Mouse (Mus musculus) liver, embryonic 13.5 days (tissue): ENCODE results near the gene Nectin1. TPM values are rescaled to one million over a fixed set of nuclear protein-coding genes. Genes with fewer than 3 reads are reported as not detected.

ENCODE experiments used
- ATAC-seq: fragments of 200-750 bp; cut with Nextera tagmentation; 2 replicates; pipeline ENCODE4 v1.8.0; 2017; ENCODE audit warnings: low read depth, mild to moderate bottlenecking, moderate number of reproducible peaks, moderate library complexity
- DNase-seq: peaks from one replicate; pipeline ENCODE4 v3.0.0; 2022
- H3K27ac ChIP-seq: fragments of 300-500 bp; sonication (generic); 2 replicates; pipeline ENCODE4 v1.5.1; 2015; ENCODE audit warnings: moderate library complexity, mild to moderate bottlenecking, inconsistent platforms
- H3K27me3 ChIP-seq: fragments of 300-500 bp; sonication (generic); 2 replicates; pipeline ENCODE4 v1.6.1; 2015; ENCODE audit warnings: mild to moderate bottlenecking, inconsistent platforms
- H3K36me3 ChIP-seq: fragments of 300-500 bp; sonication (generic); 2 replicates; pipeline ENCODE4 v1.6.1; 2015; ENCODE audit warnings: mild to moderate bottlenecking, inconsistent platforms
- H3K4me1 ChIP-seq: fragments of 300-500 bp; sonication (generic); replicated peaks from 2 replicates; pipeline ENCODE4 v1.6.1; 2015; ENCODE audit warnings: inconsistent platforms
- H3K4me2 ChIP-seq: fragments of 300-500 bp; sonication (generic); 2 replicates; pipeline ENCODE4 v1.6.1; 2015; ENCODE audit warnings: inconsistent platforms, mild to moderate bottlenecking, moderate library complexity
- H3K4me3 ChIP-seq: fragments of 300-500 bp; sonication (generic); replicated peaks from 2 replicates; pipeline ENCODE4 v1.5.1; 2015; ENCODE audit warnings: mild to moderate bottlenecking, inconsistent platforms
- H3K9ac ChIP-seq: fragments of 300-500 bp; sonication (generic); 2 replicates; pipeline ENCODE4 v1.6.1; 2015; ENCODE audit warnings: mild to moderate bottlenecking, inconsistent platforms
- H3K9me3 ChIP-seq: fragments of 300-500 bp; sonication (generic); replicated peaks from 2 replicates; pipeline ENCODE4 v1.6.1; 2016; ENCODE audit warnings: inconsistent platforms
- WGBS: fragments of 180-500 bp; shearing (Covaris S2); methylation state at CpG from one replicate; pipeline ENCODE4 v1.1.7; 2015; ENCODE audit not compliant: insufficient replicate concordance; 5-methylcytosine and 5-hydroxymethylcytosine counted together
- polyA plus RNA-seq: library from polyadenylated mRNA; unstranded; fragments of >200 nt; fragmentation: Nextera tagmentation; extraction: Ambion mirVana; gene quantifications from 2 replicates; pipeline ENCODE4 v1.2.1, GENCODE M21; 2015

The Nectin1 gene
- polyA plus RNA-seq, 1 experiment from 2014 or later: 1.3 TPM

- peaks cover 37% of the 10 kb centered on the region for H3K4me1 ChIP-seq
- WGBS: 56% methylated on average over 5 of the region's 5 CpGs
- peak overlapping the region; percentile 28; the same call in 1 of the 2 replicates for H3K4me2 ChIP-seq
- no peaks in the 10 kb centered on the region for H3K27me3 ChIP-seq
- H3K27ac ChIP-seq: peak overlapping the region; percentile 74
- DNase-seq: no peak
- H3K9me3 ChIP-seq: no peaks in the 10 kb centered on the region
- no peak overlapping the region for H3K9ac ChIP-seq
- peak; percentile 27; the same call in 1 of the 2 replicates for ATAC-seq
- no peaks in the 10 kb centered on the region for H3K36me3 ChIP-seq
- H3K4me3 ChIP-seq: no peak overlapping the region
These were observed 10.3 kb downstream of the Nectin1 start for GRCm38 (mm10) chr9:43754083-43754482.

GRCm38 (mm10) chr9:43754768-43755197 is 11.0 kb downstream of the Nectin1 start:
- H3K27ac ChIP-seq: no peak overlapping the region
- no peaks in the 10 kb centered on the region for H3K9me3 ChIP-seq
- H3K4me1 ChIP-seq: peaks cover 39% of the 10 kb centered on the region
- no peak overlapping the region for H3K4me3 ChIP-seq
- H3K27me3 ChIP-seq: no peaks in the 10 kb centered on the region
- no peak overlapping the region for H3K4me2 ChIP-seq
- no peak overlapping the region for H3K9ac ChIP-seq
- ATAC-seq (no peak), DNase-seq (no peak)
- 51% methylated on average over 9 of the region's 9 CpGs for WGBS
- no peaks in the 10 kb centered on the region for H3K36me3 ChIP-seq

GRCm38 (mm10) chr9:43755464-43755863 is 11.7 kb downstream of the Nectin1 start:
- no peaks in the 10 kb centered on the region for H3K27me3 ChIP-seq
- H3K4me3 ChIP-seq: no peak overlapping the region
- no peak overlapping the region for H3K4me2 ChIP-seq
- 0 out of 2 replicates have a peak overlapping the region, but pooled peaks have one; percentile 19 for H3K27ac ChIP-seq
- ATAC-seq (no peak), DNase-seq (no peak)
- no peak overlapping the region for H3K9ac ChIP-seq
- WGBS: 26% methylated on average over 4 of the region's 4 CpGs
- H3K36me3 ChIP-seq: no peaks in the 10 kb centered on the region
- no peaks in the 10 kb centered on the region for H3K9me3 ChIP-seq
- peaks cover 39% of the 10 kb centered on the region for H3K4me1 ChIP-seq

- no peaks in the 10 kb centered on the region for H3K27me3 ChIP-seq
- H3K4me1 ChIP-seq: peaks cover 39% of the 10 kb centered on the region
- H3K36me3 ChIP-seq: no peaks in the 10 kb centered on the region
- H3K9ac ChIP-seq: no peak overlapping the region
- 74% methylated on average over 2 of the region's 2 CpGs for WGBS
- H3K4me3 ChIP-seq: no peak overlapping the region
- DNase-seq: no peak
- no peaks in the 10 kb centered on the region for H3K9me3 ChIP-seq
- 0 out of 2 replicates have a peak overlapping the region, but pooled peaks have one; percentile 19 for H3K27ac ChIP-seq
- H3K4me2 ChIP-seq: no peak overlapping the region
- ATAC-seq: no peak
These were observed 12.1 kb downstream of the Nectin1 start for GRCm38 (mm10) chr9:43755928-43756327.

GRCm38 (mm10) chr9:43757225-43757624 is 13.4 kb downstream of the Nectin1 start:
- no peak overlapping the region for H3K4me3 ChIP-seq
- H3K9ac ChIP-seq: no peak overlapping the region
- peak overlapping the region; percentile 19 for H3K4me2 ChIP-seq
- peaks cover 39% of the 10 kb centered on the region for H3K4me1 ChIP-seq
- DNase-seq (no peak), ATAC-seq (0 out of 2 replicates have a peak, but pooled peaks have one; percentile 4)
- H3K27ac ChIP-seq: peak overlapping the region; percentile 72
- WGBS: 64% methylated on average over 10 of the region's 10 CpGs
- no peaks in the 10 kb centered on the region for H3K36me3 ChIP-seq
- no peaks in the 10 kb centered on the region for H3K27me3 ChIP-seq
- no peaks in the 10 kb centered on the region for H3K9me3 ChIP-seq

GRCm38 (mm10) chr9:43757972-43758965 is 14.5 kb downstream of the Nectin1 start:
- Histone ChIP-seq H3K9ac (no peak overlapping the region), H3K27ac (peak overlapping the region; percentile 87)
- ATAC-seq: peak; percentile 49

GRCm38 (mm10) chr9:43760078-43760477 is 16.3 kb downstream of the Nectin1 start:
- Histone ChIP-seq H3K9ac (no peak overlapping the region), H3K27me3 (no peaks in the 10 kb centered on the region), H3K27ac (no peak overlapping the region), H3K4me3 (no peak overlapping the region), H3K4me2 (no peak overlapping the region), H3K4me1 (peaks cover 29% of the 10 kb centered on the region), H3K9me3 (no peaks in the 10 kb centered on the region), H3K36me3 (no peaks in the 10 kb centered on the region)
- DNase-seq (no peak), ATAC-seq (no peak)
- 72% methylated on average over 12 of the region's 12 CpGs for WGBS

More at GRCm38 (mm10) chr9:43757972-43758965, 14.5 kb downstream of the Nectin1 start:
- H3K4me3 ChIP-seq: no peak overlapping the region
- no peaks in the 10 kb centered on the region for H3K36me3 ChIP-seq
- H3K9me3 ChIP-seq: no peaks in the 10 kb centered on the region
- WGBS: 44% methylated on average over 5 of the region's 5 CpGs
- no peak for DNase-seq
- 0 out of 2 replicates have a peak overlapping the region, but pooled peaks have one; percentile 19 for H3K4me2 ChIP-seq
- H3K4me1 ChIP-seq: peaks cover 39% of the 10 kb centered on the region
- H3K27me3 ChIP-seq: no peaks in the 10 kb centered on the region

- peak overlapping the region; percentile 16; the same call in 1 of the 2 replicates for H3K27ac ChIP-seq
- no peak overlapping the region for H3K4me2 ChIP-seq
- H3K36me3 ChIP-seq: no peaks in the 10 kb centered on the region
- H3K9me3 ChIP-seq: no peaks in the 10 kb centered on the region
- H3K27me3 ChIP-seq: no peaks in the 10 kb centered on the region
- H3K4me1 ChIP-seq: peaks cover 17% of the 10 kb centered on the region
- DNase-seq (no peak), ATAC-seq (no peak)
- no peak overlapping the region for H3K9ac ChIP-seq
- WGBS: 56% methylated on average over 5 of the region's 5 CpGs
- no peak overlapping the region for H3K4me3 ChIP-seq
These were observed 17.5 kb downstream of the Nectin1 start for GRCm38 (mm10) chr9:43761181-43761820.

GRCm38 (mm10) chr9:43761941-43762340 is 18.2 kb downstream of the Nectin1 start:
- WGBS: 46% methylated on average over 3 of the region's 3 CpGs
- H3K27me3 ChIP-seq: no peaks in the 10 kb centered on the region
- no peaks in the 10 kb centered on the region for H3K9me3 ChIP-seq
- no peak overlapping the region for H3K27ac ChIP-seq
- H3K4me2 ChIP-seq: no peak overlapping the region
- H3K4me1 ChIP-seq: peaks cover 17% of the 10 kb centered on the region
- H3K4me3 ChIP-seq: no peak overlapping the region
- no peaks in the 10 kb centered on the region for H3K36me3 ChIP-seq
- no peak for ATAC-seq
- H3K9ac ChIP-seq: no peak overlapping the region
- DNase-seq: no peak

GRCm38 (mm10) chr9:43765419-43766179 is 21.8 kb downstream of the Nectin1 start:
- WGBS: 70% methylated on average over 14 of the region's 14 CpGs
- Histone ChIP-seq H3K4me2 (no peak overlapping the region), H3K27me3 (no peaks in the 10 kb centered on the region), H3K36me3 (no peaks in the 10 kb centered on the region), H3K9ac (no peak overlapping the region), H3K9me3 (no peaks in the 10 kb centered on the region), H3K27ac (no peak overlapping the region), H3K4me1 (no peaks in the 10 kb centered on the region; the same call in 1 of the 2 replicates), H3K4me3 (no peak overlapping the region)
- ATAC-seq (no peak), DNase-seq (no peak)

- H3K4me2 ChIP-seq: no peak overlapping the region
- ATAC-seq (no peak), DNase-seq (no peak)
- 38% methylated on average over 4 of the region's 4 CpGs for WGBS
- no peaks in the 10 kb centered on the region for H3K27me3 ChIP-seq
- no peaks in the 10 kb centered on the region for H3K4me1 ChIP-seq
- no peaks in the 10 kb centered on the region for H3K9me3 ChIP-seq
- no peak overlapping the region for H3K9ac ChIP-seq
- H3K4me3 ChIP-seq: no peak overlapping the region
- no peaks in the 10 kb centered on the region for H3K36me3 ChIP-seq
- H3K27ac ChIP-seq: no peak overlapping the region
These were observed 25.0 kb downstream of the Nectin1 start for GRCm38 (mm10) chr9:43768779-43769178.
